13 mouse cellular contexts compared by ENCODE assay signal in the genomic region with DNA sequence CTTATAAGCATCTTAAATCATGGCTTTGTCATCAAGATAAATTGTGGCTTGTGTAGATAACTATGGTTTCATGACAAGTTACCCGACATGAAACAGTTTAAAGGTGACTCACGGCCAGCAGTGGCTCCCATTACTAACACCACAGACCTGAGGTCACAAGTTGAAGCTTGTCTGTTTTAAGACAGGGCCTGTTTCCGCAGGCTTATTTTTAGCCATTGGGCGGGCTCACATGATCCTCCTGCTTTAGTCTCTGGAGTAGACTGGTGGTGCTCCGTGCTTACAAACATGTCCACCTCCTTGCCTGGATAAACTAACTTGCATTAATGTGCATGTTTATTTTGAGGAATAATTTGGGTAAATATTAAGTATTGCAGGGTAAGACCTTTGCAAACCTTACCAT. TPM values are rescaled to one million over a fixed set of nuclear protein-coding genes. Genes with fewer than 3 reads are reported as not detected.
DNase-seq lines count a peak whose midpoint lies in the region; ATAC-seq lines count a peak whose summit lies in the region.
"Had no signal": no experiment of that assay in that cellular context is flagged by ENCODE, and none has a peak within 500 bp of the region (broad histone marks: within the 10 kb centered on the region; RNA-seq: fewer than 3 reads in every experiment).

No protein-coding gene starts in this region.

- 79% methylated on average over 5 of the region's 5 CpGs for WGBS in embryonic facial prominence, embryonic 12.5 days
- 83% methylated on average over 5 of the region's 5 CpGs for WGBS in embryonic facial prominence, embryonic 10.5 days
- 24% methylated on average over 5 of the region's 5 CpGs for WGBS in heart, embryonic 14.5 days

- peaks cover 82% of the 10 kb centered on the region for H3K36me3 ChIP-seq in embryonic facial prominence, embryonic 12.5 days
- peaks cover 93% of the 10 kb centered on the region for H3K36me3 ChIP-seq in embryonic facial prominence, embryonic 10.5 days (replicated peaks)
- H3K36me3 ChIP-seq in heart, embryonic 14.5 days (ENCODE audit: control insufficient read depth, insufficient read depth, low read length): peaks cover 77% of the 10 kb centered on the region

- ATAC-seq in embryonic facial prominence, embryonic 12.5 days (ENCODE audit: insufficient number of reproducible peaks, insufficient read depth, low FRiP score, low TSS enrichment): no peak
- ATAC-seq in heart, embryonic 14.5 days (ENCODE audit: insufficient number of reproducible peaks, insufficient read depth, low FRiP score, low read depth): peak; percentile 89
- ATAC-seq in activated CD4-positive, CD25-positive, alpha-beta regulatory T cell, adult 4 months: no peak
- ATAC-seq: forebrain, embryonic 16.5 days; midbrain, embryonic 13.5 days had no signal

- no peaks in the 10 kb centered on the region for H3K9me3 ChIP-seq in embryonic facial prominence, embryonic 12.5 days
- H3K9me3 ChIP-seq in embryonic facial prominence, embryonic 10.5 days: no peaks in the 10 kb centered on the region
- H3K9me3 ChIP-seq in heart, embryonic 14.5 days (ENCODE audit: control insufficient read depth, low read length): no peaks in the 10 kb centered on the region
- H3K9me3 ChIP-seq: hindbrain, embryonic 15.5 days; limb, embryonic 15.5 days; midbrain, embryonic 13.5 days had no signal

- H3K4me1 ChIP-seq in embryonic facial prominence, embryonic 12.5 days: no peaks in the 10 kb centered on the region
- H3K4me1 ChIP-seq in embryonic facial prominence, embryonic 10.5 days: no peaks in the 10 kb centered on the region
- H3K4me1 ChIP-seq in heart, embryonic 14.5 days (ENCODE audit: control insufficient read depth in 2 of 2, insufficient read depth in 2 of 2, low read length in 2 of 2): peaks cover 8 to 21% of the 10 kb centered on the region in 2 experiments
- H3K4me1 ChIP-seq: hindbrain, embryonic 15.5 days; limb, embryonic 15.5 days; midbrain, embryonic 13.5 days had no signal

- no peak overlapping the region for H3K4me3 ChIP-seq in embryonic facial prominence, embryonic 12.5 days
- H3K4me3 ChIP-seq in embryonic facial prominence, embryonic 10.5 days: no peak overlapping the region
- no peak overlapping the region for H3K4me3 ChIP-seq in heart, embryonic 14.5 days (ENCODE audit: control insufficient read depth in 1 of 2, insufficient read depth in 1 of 2, low read depth in 1 of 2, low read length in 2 of 2)
- H3K4me3 ChIP-seq: hindbrain, embryonic 15.5 days; limb, embryonic 15.5 days; midbrain, embryonic 13.5 days had no signal

- H3K9ac ChIP-seq in embryonic facial prominence, embryonic 12.5 days: no peak overlapping the region
- H3K9ac ChIP-seq in heart, embryonic 14.5 days (ENCODE audit: low read length): no peak overlapping the region
- H3K9ac ChIP-seq: hindbrain, embryonic 15.5 days; limb, embryonic 15.5 days; midbrain, embryonic 13.5 days had no signal

- no peaks in the 10 kb centered on the region for H3K27me3 ChIP-seq in embryonic facial prominence, embryonic 12.5 days
- H3K27me3 ChIP-seq in embryonic facial prominence, embryonic 10.5 days (replicated peaks; ENCODE audit: low read depth, poor library complexity, severe bottlenecking): no peaks in the 10 kb centered on the region
- no peaks in the 10 kb centered on the region for H3K27me3 ChIP-seq in heart, embryonic 14.5 days (ENCODE audit: control insufficient read depth, insufficient read depth, low read length)
- H3K27me3 ChIP-seq: hindbrain, embryonic 15.5 days; limb, embryonic 15.5 days; midbrain, embryonic 13.5 days had no signal

- H3K4me2 ChIP-seq in embryonic facial prominence, embryonic 12.5 days (replicated peaks): no peak overlapping the region
- peak overlapping the region; percentile 16 for H3K4me2 ChIP-seq in heart, embryonic 14.5 days (ENCODE audit: low read length)
- H3K4me2 ChIP-seq: hindbrain, embryonic 15.5 days; limb, embryonic 15.5 days; midbrain, embryonic 13.5 days had no signal

- no peak for DNase-seq in embryonic facial prominence, embryonic 10.5 days (ENCODE audit: low spot score)
- peak; percentile 82 for DNase-seq in layer of hippocampus, adult 9-11 months
- no peak for DNase-seq in layer of hippocampus, postnatal 10 days (ENCODE audit: low spot score in 2 of 2)
- peak; percentile 76 for DNase-seq in skeletal muscle tissue, adult 2 months (ENCODE audit: low read depth, low spot score)
- DNase-seq in lung, postnatal 36 days: no peak
- DNase-seq: lung, postnatal 14 days had no signal

- 0 out of 2 replicates have a peak overlapping the region, but pooled peaks have one; percentile 12 for H3K27ac ChIP-seq in embryonic facial prominence, embryonic 12.5 days
- H3K27ac ChIP-seq in embryonic facial prominence, embryonic 10.5 days (replicated peaks): no peak overlapping the region
- H3K27ac ChIP-seq in heart, embryonic 14.5 days (replicated peaks in 1 of 2; ENCODE audit: control insufficient read depth in 1 of 2, insufficient read depth in 1 of 2, low read depth in 2 of 2, low read length in 2 of 2): peak overlapping the region; percentile 73 to 86; a peak in 3 of 4 replicates
- H3K27ac ChIP-seq: hindbrain, embryonic 15.5 days; midbrain, embryonic 13.5 days had no signal

RNA-seq across cellular contexts. Expression of a gene that starts 39.8 kb away (rescaled TPM):
- 107 and 127 TPM in 2 replicates for polyA plus RNA-seq in embryonic facial prominence, embryonic 12.5 days (2016; fragmentation: Nextera tagmentation; extraction: Ambion mirVana)
- polyA plus RNA-seq in embryonic facial prominence, embryonic 10.5 days (2016; fragmentation: Nextera tagmentation; extraction: Ambion mirVana): 111 and 114 TPM in 2 replicates
- 100 to 1,000 TPM; 108 to 112 TPM for total RNA-seq in layer of hippocampus, postnatal 10 days (2021)
- polyA plus RNA-seq in heart, embryonic 14.5 days (2014; fragmentation: Nextera tagmentation; extraction: Ambion mirVana): 54.4 and 70.3 TPM in 2 replicates
- 10 to 100 TPM; 79.9 to 87.5 TPM for polyA plus RNA-seq in activated CD4-positive, CD25-positive, alpha-beta regulatory T cell, adult 4 months (2017; shearing (Covaris generic))

RNA-seq across cellular contexts. Expression of a gene that starts 39.9 kb away (rescaled TPM):
- 20.7 and 21.3 TPM in 2 replicates for polyA plus RNA-seq in embryonic facial prominence, embryonic 12.5 days (2016; fragmentation: Nextera tagmentation; extraction: Ambion mirVana)
- polyA plus RNA-seq in embryonic facial prominence, embryonic 10.5 days (2016; fragmentation: Nextera tagmentation; extraction: Ambion mirVana): 10.4 and 10.8 TPM in 2 replicates
- total RNA-seq in layer of hippocampus, postnatal 10 days (2021): 100 to 1,000 TPM; 343 to 364 TPM
- polyA plus RNA-seq in heart, embryonic 14.5 days (2014; fragmentation: Nextera tagmentation; extraction: Ambion mirVana): 14.9 and 15.1 TPM in 2 replicates
- polyA plus RNA-seq in activated CD4-positive, CD25-positive, alpha-beta regulatory T cell, adult 4 months (2017; shearing (Covaris generic)): 10 to 100 TPM; 10.1 to 15.6 TPM

RNA-seq across cellular contexts. Expression of a gene that starts 50.7 kb away (rescaled TPM):
- polyA plus RNA-seq in embryonic facial prominence, embryonic 12.5 days (2016; fragmentation: Nextera tagmentation; extraction: Ambion mirVana): 57.3 and 62.6 TPM in 2 replicates
- 99.3 and 115 TPM in 2 replicates for polyA plus RNA-seq in embryonic facial prominence, embryonic 10.5 days (2016; fragmentation: Nextera tagmentation; extraction: Ambion mirVana)
- total RNA-seq in layer of hippocampus, postnatal 10 days (2021): 10 to 100 TPM; 45.1 to 46.8 TPM
- polyA plus RNA-seq in heart, embryonic 14.5 days (2014; fragmentation: Nextera tagmentation; extraction: Ambion mirVana): 46.6 and 49.2 TPM in 2 replicates
- 10 to 100 TPM; 36.1 to 40.9 TPM for polyA plus RNA-seq in activated CD4-positive, CD25-positive, alpha-beta regulatory T cell, adult 4 months (2017; shearing (Covaris generic))

Comparison
In these comparisons a context has a peak if more than half of its experiments do, and no peak if none do; other contexts are left out.
1. DNase-seq: peak in layer of hippocampus, adult 9-11 months (single experiment) and skeletal muscle tissue, adult 2 months (single experiment); none in embryonic facial prominence, embryonic 10.5 days (single experiment), layer of hippocampus, postnatal 10 days (0 of 2) and lung, postnatal 36 days (single experiment).